Mouse (Mus musculus) lung, embryonic 14.5 days (tissue): ENCODE data around the gene Coa4. TPM values are rescaled to one million over a fixed set of nuclear protein-coding genes. Genes with fewer than 3 reads are reported as not detected.

Experiments
- ATAC-seq: fragments of 200-750 bp; cut with Nextera tagmentation; 2 replicates; pipeline ENCODE4 v1.8.0; 2017; ENCODE audit warnings: mild to moderate bottlenecking, moderate TSS enrichment, moderate library complexity; ENCODE audit not compliant: insufficient read depth
- DNase-seq: peaks from one replicate; pipeline ENCODE4 v3.0.0-alpha.2; 2015
- H3K27ac ChIP-seq: fragments of 300-500 bp; sonication (generic); 2 replicates; pipeline ENCODE4 v1.5.1; 2014; ENCODE audit warnings: low read depth, mild to moderate bottlenecking, moderate library complexity
- H3K27me3 ChIP-seq: fragments of 300-500 bp; sonication (generic); 2 replicates; pipeline ENCODE4 v1.6.1; 2014; ENCODE audit warnings: low read length, control low read depth; ENCODE audit not compliant: insufficient read depth
- H3K36me3 ChIP-seq: fragments of 300-500 bp; sonication (generic); 2 replicates; pipeline ENCODE4 v1.6.1; 2014; ENCODE audit warnings: control low read depth; ENCODE audit not compliant: insufficient read depth
- H3K4me1 ChIP-seq: fragments of 300-500 bp; sonication (generic); 2 replicates; pipeline ENCODE4 v1.6.1; 2014; ENCODE audit warnings: antibody characterized with exemption, control low read depth; ENCODE audit not compliant: insufficient read depth
- H3K4me2 ChIP-seq: fragments of 300-500 bp; sonication (generic); 2 replicates; pipeline ENCODE4 v1.6.1; 2014; ENCODE audit warnings: mild to moderate bottlenecking
- H3K4me3 ChIP-seq: fragments of 300-500 bp; sonication (generic); 2 replicates; pipeline ENCODE4 v1.5.1; 2014; ENCODE audit warnings: low read depth, low read length
- H3K9ac ChIP-seq: fragments of 300-500 bp; sonication (generic); 2 replicates; pipeline ENCODE4 v1.6.1; 2014
- H3K9me3 ChIP-seq: fragments of 300-500 bp; sonication (generic); 2 replicates; pipeline ENCODE4 v1.6.1; 2016; ENCODE audit warnings: low read depth, low read length, control low read depth
- CTCF ChIP-seq: IDR thresholded peaks from 2 replicates; pipeline ENCODE4 v1.5.1; 2016; ENCODE audit warnings: antibody characterized with exemption, low read depth
- WGBS: fragments of 180-500 bp; shearing (Covaris S2); extraction: QIAGEN DNeasy Blood & Tissue Kit; methylation state at CpG from one replicate; pipeline ENCODE4 v1.1.7; 2014; 5-methylcytosine and 5-hydroxymethylcytosine counted together
- polyA plus RNA-seq: library from polyadenylated mRNA; unstranded; fragments of >200 nt; fragmentation: Nextera tagmentation; extraction: Ambion mirVana; gene quantifications from 2 replicates; pipeline ENCODE4 v1.2.1, GENCODE M21; 2014

Coa4 gene
- polyA plus RNA-seq, 1 experiment from 2014 or later, result 18.2 TPM

DNA sequence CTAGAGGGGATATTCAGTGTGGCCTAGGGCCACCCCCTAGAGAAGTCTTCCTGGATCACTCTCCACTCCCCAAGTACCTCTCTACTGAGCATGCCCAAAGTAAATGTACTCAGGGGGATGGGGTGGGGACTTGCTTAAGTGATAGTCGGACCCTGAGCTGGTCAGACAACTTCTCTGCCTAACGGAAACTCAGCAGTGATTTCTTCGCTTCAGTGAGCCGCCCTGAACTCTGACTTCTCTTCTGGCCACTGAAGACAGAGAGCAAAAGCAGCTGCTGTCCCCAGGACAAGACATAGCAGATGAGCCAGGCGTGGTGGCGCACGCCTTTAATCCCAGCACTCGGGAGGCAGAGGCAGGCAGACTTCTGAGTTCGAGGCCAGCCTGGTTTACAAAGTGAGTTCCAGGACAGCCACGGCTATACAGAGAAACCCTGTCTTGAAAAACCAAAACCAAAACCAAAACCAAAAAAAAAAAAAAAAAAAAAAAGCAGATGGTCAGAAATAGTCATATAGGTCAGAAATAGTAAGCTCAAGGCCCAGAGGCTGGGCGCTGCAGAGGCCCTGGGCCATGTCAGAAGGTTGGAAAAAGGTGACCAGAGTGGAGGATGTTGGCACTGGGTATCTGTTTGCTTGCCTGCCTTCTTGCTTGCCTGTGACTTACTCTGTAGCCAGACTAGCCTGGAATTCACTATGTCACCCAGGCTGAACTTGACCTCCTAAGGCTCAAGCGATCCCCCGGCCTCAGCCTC lies 32.0 kb upstream of the Coa4 start:
- DNase-seq, result no peak
- no peak for TF ChIP-seq CTCF
- H3K27ac ChIP-seq, result no peak overlapping the region
- 74% methylated on average over 13 of the region's 13 CpGs for WGBS
- H3K4me1 ChIP-seq, result no peaks in the 10 kb centered on the region
- no peak for ATAC-seq
- H3K36me3 ChIP-seq, result peaks cover 1% of the 10 kb centered on the region
- no peak overlapping the region for H3K9ac ChIP-seq
- H3K9me3 ChIP-seq, result no peaks in the 10 kb centered on the region
- H3K4me2 ChIP-seq, result no peak overlapping the region
- H3K4me3 ChIP-seq, result no peak overlapping the region
- no peaks in the 10 kb centered on the region for H3K27me3 ChIP-seq

DNA sequence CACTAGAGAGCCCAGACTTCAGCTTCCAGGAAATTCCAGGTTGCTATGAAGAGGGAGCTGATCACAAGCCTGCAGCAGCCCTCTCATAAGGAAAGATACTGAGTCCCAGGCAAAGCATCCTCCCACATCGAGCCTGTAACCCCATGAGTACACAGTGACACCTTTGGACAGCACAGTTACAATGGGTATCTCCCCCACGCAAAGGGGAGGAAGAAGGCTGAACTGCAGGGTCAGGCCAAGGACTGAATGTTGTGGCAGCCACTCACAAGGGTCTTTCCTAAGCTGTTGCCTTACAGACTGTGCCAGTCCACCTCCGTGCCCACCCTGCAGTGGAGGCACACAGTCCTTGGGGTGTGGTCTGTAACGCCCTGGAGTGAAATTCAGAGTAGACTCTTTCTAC lies 30.4 kb upstream of the Coa4 start:
- no peaks in the 10 kb centered on the region for H3K27me3 ChIP-seq
- 69% methylated on average over 4 of the region's 4 CpGs for WGBS

DNA sequence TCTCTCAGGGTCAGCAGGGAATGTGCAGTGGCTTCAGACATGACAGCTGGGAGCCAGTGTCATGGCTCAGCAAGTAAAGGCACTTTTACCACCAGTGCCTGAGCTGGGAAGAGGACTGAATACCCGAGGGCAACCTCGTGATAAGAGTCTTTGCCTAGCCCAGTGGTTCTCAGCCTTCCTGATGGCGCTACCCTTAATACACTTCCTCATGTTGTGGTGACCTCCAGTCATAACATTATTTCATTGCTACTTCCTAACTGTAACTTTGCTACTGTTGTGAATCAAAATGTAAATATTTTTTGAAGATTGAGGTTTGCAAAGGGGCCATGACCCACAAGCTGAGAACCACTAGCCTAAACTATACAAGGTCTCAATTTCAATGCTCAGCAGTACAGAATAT lies 28.2 kb upstream of the Coa4 start:
- ATAC-seq, result no peak
- 56% methylated on average over 3 of the region's 3 CpGs for WGBS

More for the DNA sequence above, 30.4 kb upstream of the Coa4 start:
- no peak overlapping the region for H3K4me3 ChIP-seq
- H3K27ac ChIP-seq, result no peak overlapping the region
- H3K9ac ChIP-seq, result no peak overlapping the region
- ATAC-seq (no peak), DNase-seq (no peak)
- H3K9me3 ChIP-seq, result no peaks in the 10 kb centered on the region
- no peaks in the 10 kb centered on the region for H3K36me3 ChIP-seq
- TF ChIP-seq CTCF, result no peak
- H3K4me1 ChIP-seq, result no peaks in the 10 kb centered on the region
- H3K4me2 ChIP-seq, result no peak overlapping the region

DNA sequence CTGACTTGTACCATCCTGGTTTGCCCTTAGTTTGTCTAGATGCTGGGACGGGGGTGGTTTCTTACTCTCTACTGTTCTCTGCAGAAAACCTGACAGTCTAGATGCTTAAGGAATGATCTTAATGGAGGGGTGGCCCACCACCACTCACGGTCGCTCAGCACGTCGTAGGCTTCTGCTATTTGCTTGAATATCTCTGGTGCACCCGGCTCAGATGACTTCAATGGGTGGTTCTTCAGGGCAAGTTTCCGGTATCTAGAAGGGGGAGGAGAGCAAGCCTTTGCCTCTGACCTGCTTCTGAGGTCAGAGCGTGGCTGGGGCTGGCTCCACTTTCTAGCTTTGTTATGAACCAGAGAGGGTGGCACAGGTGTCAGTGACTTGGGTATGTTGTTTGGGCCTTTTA lies 25.3 kb upstream of the Coa4 start:
- no peak overlapping the region for H3K27ac ChIP-seq
- no peak overlapping the region for H3K9ac ChIP-seq
- no peak for TF ChIP-seq CTCF
- 56% methylated on average over 8 of the region's 8 CpGs for WGBS
- DNase-seq (no peak), ATAC-seq (no peak)
- H3K36me3 ChIP-seq, result no peaks in the 10 kb centered on the region
- H3K4me3 ChIP-seq, result no peak overlapping the region
- no peaks in the 10 kb centered on the region for H3K27me3 ChIP-seq
- no peaks in the 10 kb centered on the region for H3K9me3 ChIP-seq
- H3K4me1 ChIP-seq, result no peaks in the 10 kb centered on the region
- no peak overlapping the region for H3K4me2 ChIP-seq

More for the DNA sequence above, 28.2 kb upstream of the Coa4 start:
- Histone ChIP-seq H3K4me2 (no peak overlapping the region), H3K36me3 (no peaks in the 10 kb centered on the region), H3K9me3 (no peaks in the 10 kb centered on the region), H3K27ac (no peak overlapping the region), H3K27me3 (no peaks in the 10 kb centered on the region), H3K9ac (no peak overlapping the region), H3K4me1 (no peaks in the 10 kb centered on the region), H3K4me3 (no peak overlapping the region)
- no peak for TF ChIP-seq CTCF
- DNase-seq, result no peak

DNA sequence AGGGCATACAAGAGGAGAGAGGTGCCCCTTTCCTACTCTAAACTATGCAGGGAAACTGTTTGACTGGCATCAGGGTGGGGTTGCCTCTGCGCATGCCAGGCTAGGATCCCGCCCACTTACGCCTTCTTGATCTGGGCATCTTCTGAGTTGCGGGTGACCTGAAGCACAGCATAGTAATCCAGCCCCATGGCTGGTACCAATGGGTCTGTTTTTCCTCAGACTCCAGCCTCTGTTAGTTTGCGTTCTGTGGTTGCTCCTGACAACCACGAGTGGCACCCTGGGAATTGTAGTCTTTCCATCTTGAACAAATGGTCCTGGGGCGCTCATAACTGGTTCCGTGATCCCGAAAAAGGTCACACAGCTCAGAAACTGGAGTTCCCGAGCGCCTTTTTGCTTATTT lies 22.3 kb upstream of the Coa4 start, which contains the start of gene Dnajb13:
TSS of gene Dnajb13 (minus strand) at position 388 of the 400 bp plus-strand sequence.
- Histone ChIP-seq H3K27ac (no peak within 1 kb of the TSS), H3K36me3 (no peaks in the 10 kb centered on the region), H3K4me2 (no peak within 1 kb of the TSS), H3K9me3 (no peaks in the 10 kb centered on the region), H3K4me1 (no peaks in the 10 kb centered on the region), H3K4me3 (no peak within 1 kb of the TSS), H3K9ac (no peak within 1 kb of the TSS), H3K27me3 (no peaks in the 10 kb centered on the region)
- DNase-seq (no peak), ATAC-seq (no peak)
- WGBS, result 52% methylated on average over 11 of the region's 11 CpGs
- TF ChIP-seq CTCF, result no peak

DNA sequence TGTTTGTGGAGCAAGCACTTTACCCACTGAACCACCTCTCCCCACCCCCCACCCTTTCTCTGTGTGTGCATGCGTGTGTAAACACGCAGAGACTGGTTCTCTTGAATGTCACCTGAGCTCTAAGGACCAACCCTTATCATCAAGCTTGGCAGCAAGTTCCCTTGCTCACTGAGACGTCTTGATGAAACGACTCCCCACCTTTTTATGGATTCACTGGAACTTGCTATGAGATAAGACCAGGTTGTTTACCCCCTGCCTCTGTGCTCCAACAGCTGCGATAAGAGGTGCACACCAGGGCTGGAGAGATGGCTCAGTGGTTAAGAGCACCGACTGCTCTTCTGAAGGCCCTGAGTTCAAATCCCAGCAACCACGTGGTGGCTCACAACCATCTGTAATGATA lies 16.7 kb upstream of the Coa4 start:
- H3K4me3 ChIP-seq, result no peak overlapping the region
- ATAC-seq, result no peak
- H3K9me3 ChIP-seq, result no peaks in the 10 kb centered on the region
- WGBS, result 53% methylated on average over 7 of the region's 7 CpGs
- H3K27ac ChIP-seq, result no peak overlapping the region
- DNase-seq, result no peak
- H3K4me1 ChIP-seq, result no peaks in the 10 kb centered on the region
- TF ChIP-seq CTCF, result no peak
- H3K4me2 ChIP-seq, result no peak overlapping the region
- no peaks in the 10 kb centered on the region for H3K36me3 ChIP-seq
- H3K27me3 ChIP-seq, result no peaks in the 10 kb centered on the region
- H3K9ac ChIP-seq, result no peak overlapping the region

DNA sequence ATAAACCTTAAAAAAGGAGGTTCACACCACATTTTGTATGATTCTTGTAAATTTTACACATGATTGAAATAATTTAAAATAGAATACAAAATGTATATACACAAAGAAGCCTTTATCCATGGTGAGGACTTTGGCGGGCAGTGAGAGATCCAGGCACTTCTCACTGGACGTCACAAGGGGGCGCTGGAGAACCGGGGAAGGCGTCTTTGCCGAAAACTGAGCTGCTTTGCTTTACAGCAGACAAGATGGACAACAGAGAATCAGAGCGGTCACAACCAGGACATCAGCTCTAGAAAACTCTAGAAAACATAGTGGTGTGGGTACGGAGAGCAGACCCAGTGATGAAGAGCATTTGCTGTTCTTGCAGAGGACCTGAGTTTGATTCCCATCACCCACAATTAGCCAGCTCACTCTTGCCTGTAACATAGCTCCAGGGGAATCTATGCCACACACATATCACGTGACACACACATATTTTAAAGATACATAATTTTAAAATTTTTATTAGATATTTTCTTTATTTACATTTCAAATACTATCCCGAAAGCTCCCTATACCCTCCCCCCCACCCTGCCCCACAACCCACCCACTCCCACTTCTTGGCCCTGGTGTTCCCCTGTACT lies 16.1 kb upstream of the Coa4 start:
- ATAC-seq, result 0 out of 2 replicates have a peak, but pooled peaks have one; percentile 41
- WGBS, result 17% methylated on average over 10 of the region's 10 CpGs

More for the DNA sequence above, 16.1 kb upstream of the Coa4 start:
- DNase-seq, result peak; percentile 90
- no peak overlapping the region for H3K4me3 ChIP-seq
- H3K36me3 ChIP-seq, result no peaks in the 10 kb centered on the region
- no peak overlapping the region for H3K27ac ChIP-seq
- peak overlapping the region; percentile 10; the same call in 1 of the 2 replicates for H3K4me2 ChIP-seq
- no peaks in the 10 kb centered on the region for H3K9me3 ChIP-seq
- no peaks in the 10 kb centered on the region for H3K27me3 ChIP-seq
- no peaks in the 10 kb centered on the region for H3K4me1 ChIP-seq
- peak; percentile 96 for TF ChIP-seq CTCF
- H3K9ac ChIP-seq, result no peak overlapping the region
